Mouse (Mus musculus) C2C12 (cell line): ENCODE measurements around the gene Cep57l1.

Experiments
- CEBPB ChIP-seq: IDR thresholded peaks from one replicate; pipeline ENCODE4 v1.6.1; 2011; ENCODE audit warnings: low read depth, mild to moderate bottlenecking, control low read depth, moderate library complexity
- CTCF ChIP-seq: IDR thresholded peaks from one replicate; pipeline ENCODE4 v1.5.1; 2011; ENCODE audit not compliant: control insufficient read depth, insufficient read depth, insufficient read length
- FOSL1 ChIP-seq: IDR thresholded peaks from one replicate; pipeline ENCODE4 v1.8.0; 2011; ENCODE audit warnings: mild to moderate bottlenecking, low read length; ENCODE audit not compliant: poor library complexity, insufficient read depth, severe bottlenecking
- MAX ChIP-seq: IDR thresholded peaks from one replicate; pipeline ENCODE4 v1.6.1; 2011; ENCODE audit warnings: mild to moderate bottlenecking, control low read depth
- MYOD1 ChIP-seq: IDR thresholded peaks from one replicate; pipeline ENCODE4 v1.6.1; 2011; ENCODE audit warnings: low read depth; ENCODE audit not compliant: control insufficient read depth, insufficient read length
- MYOG ChIP-seq: IDR thresholded peaks from one replicate; pipeline ENCODE4 v1.6.1; 2011; ENCODE audit not compliant: control insufficient read depth, insufficient read length; ENCODE audit errors: extremely low read depth
- USF1 ChIP-seq: IDR thresholded peaks from one replicate; pipeline ENCODE4 v1.6.1; 2011; ENCODE audit warnings: low read depth, mild to moderate bottlenecking, control low read depth, moderate library complexity

GRCm38 (mm10) chr10:41819307-41819706 lies 9.6 kb upstream of the Cep57l1 start:
- no peak for TF ChIP-seq CTCF
- no peak for TF ChIP-seq MAX
- no peak for TF ChIP-seq FOSL1
- TF ChIP-seq USF1: no peak
- no peak for TF ChIP-seq MYOD1
- TF ChIP-seq MYOG: no peak
- no peak for TF ChIP-seq CEBPB
